Mouse (Mus musculus) kidney, embryonic 14.5 days (tissue): ENCODE results near the gene Phyh. TPM values are rescaled to one million over a fixed set of nuclear protein-coding genes. Genes with fewer than 3 reads are reported as not detected.

ENCODE experiments used
- ATAC-seq: fragments of 200-750 bp; cut with Nextera tagmentation; 2 replicates; pipeline ENCODE4 v1.8.0; 2017; ENCODE audit warnings: moderate number of reproducible peaks, mild to moderate bottlenecking, moderate TSS enrichment, moderate library complexity; ENCODE audit not compliant: low FRiP score, low TSS enrichment
- H3K27ac ChIP-seq: fragments of 300-500 bp; sonication (generic); 2 replicates; pipeline ENCODE4 v1.5.1; 2014; ENCODE audit warnings: low read depth, mild to moderate bottlenecking, low read length, moderate library complexity, mixed read lengths
- H3K27me3 ChIP-seq: fragments of 300-500 bp; sonication (generic); 2 replicates; pipeline ENCODE4 v1.6.1; 2014; ENCODE audit warnings: mild to moderate bottlenecking, low read length; ENCODE audit not compliant: control insufficient read depth, insufficient read depth
- H3K36me3 ChIP-seq: fragments of 300-500 bp; sonication (generic); 2 replicates; pipeline ENCODE4 v1.6.1; 2014; ENCODE audit warnings: low read length, mixed read lengths; ENCODE audit not compliant: control insufficient read depth, insufficient read depth
- H3K4me1 ChIP-seq: fragments of 300-500 bp; sonication (generic); 2 replicates; pipeline ENCODE4 v1.6.1; 2014; ENCODE audit warnings: low read length, mixed read lengths; ENCODE audit not compliant: control insufficient read depth, insufficient read depth
- H3K4me2 ChIP-seq: fragments of 300-500 bp; sonication (generic); replicated peaks from 2 replicates; pipeline ENCODE4 v1.6.1; 2014; ENCODE audit warnings: low read depth, mild to moderate bottlenecking, low read length
- H3K4me3 ChIP-seq: fragments of 300-500 bp; sonication (generic); 2 replicates; pipeline ENCODE4 v1.5.1; 2014; ENCODE audit warnings: mild to moderate bottlenecking, low read length
- H3K9ac ChIP-seq: fragments of 300-500 bp; sonication (generic); 2 replicates; pipeline ENCODE4 v1.6.1; 2014; ENCODE audit warnings: low read depth, mild to moderate bottlenecking, low read length, moderate library complexity
- H3K9me3 ChIP-seq: fragments of 300-500 bp; sonication (generic); 2 replicates; pipeline ENCODE4 v1.6.1; 2016; ENCODE audit warnings: low read length; ENCODE audit not compliant: control insufficient read depth
- WGBS: fragments of 180-500 bp; shearing (Covaris S2); extraction: QIAGEN DNeasy Blood & Tissue Kit; methylation state at CpG from one replicate; pipeline ENCODE4 v1.1.7; 2014; 5-methylcytosine and 5-hydroxymethylcytosine counted together
- polyA plus RNA-seq: library from polyadenylated mRNA; unstranded; fragments of >200 nt; fragmentation: Nextera tagmentation; extraction: Ambion mirVana; gene quantifications from 2 replicates; pipeline ENCODE4 v1.2.1, GENCODE M21; 2014

Phyh gene
- 36.8 and 43.4 TPM in 2 replicates for polyA plus RNA-seq

DNA sequence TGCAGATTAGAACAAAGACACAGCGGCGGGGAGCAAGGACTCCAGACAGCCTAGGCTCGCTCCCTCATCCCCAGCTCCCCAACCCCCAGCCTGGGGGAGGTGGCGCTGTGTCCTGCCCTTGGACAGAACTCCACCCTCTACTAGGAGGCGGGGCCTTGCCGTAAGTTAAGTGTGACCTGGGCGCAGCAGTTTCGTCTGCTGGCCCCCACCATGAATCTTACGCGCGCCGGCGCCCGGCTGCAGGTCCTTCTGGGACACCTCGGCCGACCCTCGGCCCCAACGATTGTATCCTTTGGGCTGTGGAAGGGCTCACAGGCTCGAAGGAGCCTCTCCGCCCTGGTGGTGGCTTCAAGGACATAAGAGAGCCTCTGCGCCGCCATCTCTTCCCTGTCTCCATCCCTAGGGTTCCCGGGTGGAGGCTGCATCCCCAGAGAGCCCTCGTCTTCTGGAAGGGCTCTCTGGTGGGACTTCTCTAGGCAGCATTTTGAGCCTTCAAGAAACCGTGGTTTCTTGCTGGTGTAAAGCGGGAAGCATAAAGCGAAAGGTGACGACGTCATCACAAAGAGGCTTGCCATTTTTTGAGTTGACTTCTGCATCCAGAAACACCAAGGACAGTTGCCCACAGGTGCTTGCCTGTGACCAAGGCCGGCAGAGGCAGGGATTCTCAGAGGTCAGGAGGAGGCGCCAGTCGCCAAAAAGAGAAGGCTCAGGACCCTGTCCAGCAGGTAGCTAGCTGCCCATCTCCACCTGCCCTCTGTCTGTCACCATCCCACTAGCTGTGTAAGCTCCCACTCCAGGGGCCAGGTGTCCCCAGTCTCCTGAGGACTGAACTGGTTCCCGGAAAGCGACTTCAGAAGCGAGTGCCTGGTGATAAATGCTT, at the start of gene Phyh:
Phyh (plus strand) TSS at position 160 of the 880 bp plus-strand sequence.
- H3K4me2 ChIP-seq = peak within 1 kb of the TSS; percentile 85
- H3K9me3 ChIP-seq = no peaks in the 10 kb centered on the region
- H3K36me3 ChIP-seq = no peaks in the 10 kb centered on the region
- peak; percentile 98 for ATAC-seq
- H3K27me3 ChIP-seq = no peaks in the 10 kb centered on the region
- H3K4me3 ChIP-seq = peak within 1 kb of the TSS; percentile 61
- peaks cover 6% of the 10 kb centered on the region; the same call in 1 of the 2 replicates for H3K4me1 ChIP-seq
- H3K27ac ChIP-seq = peak within 1 kb of the TSS; percentile 57; the same call in 1 of the 2 replicates
- H3K9ac ChIP-seq = peak within 1 kb of the TSS; percentile 74
- WGBS = 7% methylated on average over 35 of the region's 35 CpGs

DNA sequence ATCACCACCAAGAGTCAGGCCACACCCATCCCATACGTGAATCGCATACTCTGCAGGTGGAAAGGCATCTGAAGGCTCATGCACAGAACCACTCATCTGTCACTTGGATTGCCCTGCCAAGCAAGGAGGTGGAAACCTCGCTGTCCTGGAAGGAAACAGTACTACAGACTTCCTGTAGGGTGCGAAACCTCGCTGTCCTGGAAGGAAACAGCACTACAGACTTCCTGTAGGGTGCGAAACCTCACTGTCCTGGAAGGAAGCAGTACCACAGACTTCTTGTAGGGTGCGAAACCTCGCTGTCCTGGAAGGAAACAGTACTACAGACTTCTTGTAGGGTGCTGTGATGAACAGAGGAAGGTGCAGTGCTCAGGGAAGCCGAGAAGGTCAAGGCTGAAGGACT, 46.1 kb upstream of the Phyh start:
- Histone ChIP-seq H3K27ac (no peak overlapping the region), H3K9ac (no peak overlapping the region), H3K4me3 (no peak overlapping the region), H3K4me2 (no peak overlapping the region), H3K9me3 (no peaks in the 10 kb centered on the region), H3K27me3 (no peaks in the 10 kb centered on the region), H3K4me1 (no peaks in the 10 kb centered on the region), H3K36me3 (no peaks in the 10 kb centered on the region)
- no peak for ATAC-seq
- 74% methylated on average over 9 of the region's 9 CpGs for WGBS

DNA sequence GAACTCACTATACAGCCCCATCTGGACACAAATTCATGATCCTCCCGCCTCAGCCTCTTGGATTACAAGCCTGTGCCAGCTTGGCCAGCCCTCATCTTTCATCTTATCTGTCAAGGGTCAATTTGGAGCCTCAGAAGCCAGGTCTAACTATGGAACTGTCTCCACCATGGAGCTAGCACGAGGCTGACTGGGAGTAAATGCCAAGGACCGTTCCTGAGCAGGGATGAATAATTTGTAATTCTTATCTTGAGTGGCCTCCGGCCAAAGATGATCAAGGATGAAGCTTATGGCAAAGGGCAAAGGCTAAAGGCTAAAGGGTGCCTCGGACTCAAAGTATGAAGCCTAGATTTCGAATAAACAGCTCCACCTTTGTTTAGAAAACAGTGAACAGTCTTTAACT, 45.5 kb upstream of the Phyh start:
- no peak overlapping the region for H3K27ac ChIP-seq
- no peak overlapping the region for H3K9ac ChIP-seq
- WGBS = 74% methylated on average over 6 of the region's 6 CpGs
- H3K9me3 ChIP-seq = no peaks in the 10 kb centered on the region
- no peak for ATAC-seq
- no peaks in the 10 kb centered on the region for H3K4me1 ChIP-seq
- no peaks in the 10 kb centered on the region for H3K36me3 ChIP-seq
- H3K4me2 ChIP-seq = no peak overlapping the region
- H3K4me3 ChIP-seq = no peak overlapping the region
- no peaks in the 10 kb centered on the region for H3K27me3 ChIP-seq

DNA sequence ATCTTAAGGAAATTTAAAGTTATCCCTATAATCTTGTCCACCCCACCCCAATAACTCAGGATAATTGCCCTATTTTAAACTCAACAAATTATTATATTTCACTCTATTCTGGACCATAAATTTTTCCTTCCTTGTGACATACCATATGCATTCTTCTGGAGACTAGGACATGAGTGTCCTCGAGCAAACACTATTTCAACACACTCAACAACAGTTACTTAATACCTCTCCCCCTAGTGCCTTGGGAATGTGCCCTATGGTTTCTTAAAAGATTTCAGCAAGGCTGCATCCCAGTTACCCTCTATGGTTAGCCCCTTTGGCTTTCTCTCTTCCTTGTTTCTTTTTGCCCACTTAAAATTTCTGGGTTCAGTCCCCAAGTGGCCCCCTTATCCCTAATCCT, 43.7 kb upstream of the Phyh start:
- H3K4me2 ChIP-seq = no peak overlapping the region
- H3K9ac ChIP-seq = no peak overlapping the region
- H3K27ac ChIP-seq = no peak overlapping the region
- no peaks in the 10 kb centered on the region for H3K9me3 ChIP-seq
- H3K27me3 ChIP-seq = no peaks in the 10 kb centered on the region
- H3K4me1 ChIP-seq = 0 out of 2 replicates have a peak, but pooled peaks cover 4% of the 10 kb centered on the region
- ATAC-seq = no peak
- WGBS = 30% methylated on average over 1 of the region's 1 CpGs
- no peak overlapping the region for H3K4me3 ChIP-seq
- no peaks in the 10 kb centered on the region for H3K36me3 ChIP-seq

DNA sequence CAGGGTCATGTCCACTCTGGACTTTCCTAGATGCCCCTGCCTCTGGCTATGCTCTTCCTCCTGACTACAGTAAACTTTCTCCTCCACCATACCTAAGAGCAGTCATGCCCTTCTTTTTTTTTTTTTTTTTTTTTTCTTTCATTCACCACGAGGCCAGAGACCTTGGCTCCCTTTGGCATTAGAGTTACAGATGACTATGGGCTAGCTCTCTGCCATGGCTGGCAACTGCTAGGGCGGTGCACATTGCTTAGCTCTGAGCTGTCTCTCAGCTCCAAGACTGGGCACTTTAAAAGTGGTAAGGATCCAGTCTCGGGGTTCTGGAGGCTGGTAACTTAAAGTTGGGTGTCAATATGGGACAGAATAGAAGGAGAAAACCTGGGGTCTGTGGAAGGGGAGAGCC, 42.7 kb upstream of the Phyh start:
- H3K27ac ChIP-seq = no peak overlapping the region
- no peak overlapping the region for H3K4me3 ChIP-seq
- ATAC-seq = no peak
- 66% methylated on average over 3 of the region's 3 CpGs for WGBS
- no peak overlapping the region for H3K4me2 ChIP-seq
- no peaks in the 10 kb centered on the region for H3K27me3 ChIP-seq
- no peak overlapping the region for H3K9ac ChIP-seq
- H3K9me3 ChIP-seq = no peaks in the 10 kb centered on the region
- H3K36me3 ChIP-seq = no peaks in the 10 kb centered on the region
- peaks cover 11% of the 10 kb centered on the region for H3K4me1 ChIP-seq

DNA sequence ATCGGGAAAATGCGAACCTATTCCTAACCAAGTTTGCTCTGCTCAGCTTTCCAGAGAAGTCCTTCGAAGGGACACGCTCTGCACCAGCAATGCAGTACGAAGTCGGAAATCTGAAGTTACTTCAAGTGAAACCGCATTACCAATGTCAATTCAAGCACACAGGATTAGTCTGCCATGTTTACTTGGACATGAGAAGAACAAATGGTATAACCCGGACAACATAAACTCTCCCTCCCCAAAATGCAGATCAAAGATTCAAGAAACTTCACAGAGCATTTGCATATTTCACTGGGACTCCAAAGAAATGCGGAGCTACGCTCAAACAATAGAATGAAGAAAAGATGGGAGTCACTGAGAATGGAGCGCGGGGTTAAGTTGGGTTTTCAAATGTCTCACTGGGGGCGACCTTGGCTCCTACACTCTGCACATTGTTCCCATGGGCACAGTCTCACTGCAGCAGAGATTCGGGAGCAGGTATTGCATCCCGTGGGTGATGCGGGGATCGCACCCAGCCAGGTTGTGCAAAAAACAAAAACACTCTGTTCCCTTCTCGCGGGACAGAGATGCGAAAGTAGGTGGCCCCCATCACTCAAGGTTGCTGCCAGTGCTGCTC, 38.0 kb upstream of the Phyh start:
- Histone ChIP-seq H3K4me2 (peak overlapping the region; percentile 68), H3K4me3 (peak overlapping the region; percentile 92), H3K4me1 (peaks cover 18% of the 10 kb centered on the region), H3K9ac (peak overlapping the region; percentile 99), H3K27me3 (no peaks in the 10 kb centered on the region), H3K27ac (peak overlapping the region; percentile 100), H3K9me3 (no peaks in the 10 kb centered on the region), H3K36me3 (peaks cover 10% of the 10 kb centered on the region)
- ATAC-seq = peak; percentile 33
- 3% methylated on average over 20 of the region's 20 CpGs for WGBS

DNA sequence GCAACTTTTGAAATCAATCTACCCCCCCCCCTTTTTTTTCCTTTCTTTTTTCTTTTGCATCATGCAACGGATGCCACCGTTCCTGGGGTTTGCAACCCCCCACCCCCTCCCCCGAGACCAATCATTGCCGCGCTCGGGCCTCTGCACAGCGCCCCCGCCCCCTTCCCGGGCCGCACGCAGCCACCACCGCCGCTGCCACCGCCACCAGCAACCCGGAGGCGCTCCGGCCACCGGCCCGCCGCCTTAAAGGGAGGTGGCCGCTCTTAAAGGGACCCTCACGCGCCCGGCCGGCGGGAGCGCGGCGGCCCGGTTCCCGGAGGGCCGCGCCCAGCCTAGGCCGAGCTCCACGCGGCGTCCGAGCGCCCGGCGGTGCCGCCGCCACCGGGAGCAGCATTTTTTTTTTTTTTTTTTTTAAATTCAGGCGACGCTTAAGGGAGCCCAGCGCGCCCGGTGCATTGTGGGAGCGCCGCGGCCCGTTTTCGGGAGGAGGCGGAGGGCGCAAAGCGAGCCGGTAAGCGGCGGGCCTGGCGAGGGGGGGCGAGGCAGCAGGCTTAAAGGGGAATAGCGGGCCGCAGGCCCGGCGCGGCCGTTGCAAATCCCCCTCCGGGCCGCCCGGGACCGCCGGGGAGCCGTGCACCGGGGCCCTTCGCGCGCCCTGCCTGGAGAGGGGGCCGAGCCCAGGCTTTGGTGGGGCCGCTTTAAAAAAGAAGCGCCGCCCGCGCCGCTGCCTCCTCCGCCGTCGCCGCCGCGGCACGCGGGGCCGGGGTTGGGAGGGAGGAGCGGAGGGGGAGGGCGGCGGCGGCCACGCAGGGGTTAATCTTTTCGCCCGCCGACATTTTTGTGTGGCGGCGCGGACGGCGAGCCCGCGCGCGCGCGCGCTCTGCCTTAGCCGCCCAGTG, 37.2 kb upstream of the Phyh start, which contains the start of gene Sephs1:
Sephs1 (plus strand) TSS at position 215 of the 899 bp plus-strand sequence.
- no peaks in the 10 kb centered on the region for H3K9me3 ChIP-seq
- H3K27ac ChIP-seq = peak within 1 kb of the TSS; percentile 100
- H3K4me2 ChIP-seq = peak within 1 kb of the TSS; percentile 68
- peaks cover 18% of the 10 kb centered on the region for H3K4me1 ChIP-seq
- ATAC-seq = peak; percentile 79
- H3K4me3 ChIP-seq = peak within 1 kb of the TSS; percentile 92
- H3K27me3 ChIP-seq = no peaks in the 10 kb centered on the region
- H3K9ac ChIP-seq = peak within 1 kb of the TSS; percentile 99
- peaks cover 17% of the 10 kb centered on the region for H3K36me3 ChIP-seq
- under 1% methylated on average over 74 of the region's 115 CpGs for WGBS

DNA sequence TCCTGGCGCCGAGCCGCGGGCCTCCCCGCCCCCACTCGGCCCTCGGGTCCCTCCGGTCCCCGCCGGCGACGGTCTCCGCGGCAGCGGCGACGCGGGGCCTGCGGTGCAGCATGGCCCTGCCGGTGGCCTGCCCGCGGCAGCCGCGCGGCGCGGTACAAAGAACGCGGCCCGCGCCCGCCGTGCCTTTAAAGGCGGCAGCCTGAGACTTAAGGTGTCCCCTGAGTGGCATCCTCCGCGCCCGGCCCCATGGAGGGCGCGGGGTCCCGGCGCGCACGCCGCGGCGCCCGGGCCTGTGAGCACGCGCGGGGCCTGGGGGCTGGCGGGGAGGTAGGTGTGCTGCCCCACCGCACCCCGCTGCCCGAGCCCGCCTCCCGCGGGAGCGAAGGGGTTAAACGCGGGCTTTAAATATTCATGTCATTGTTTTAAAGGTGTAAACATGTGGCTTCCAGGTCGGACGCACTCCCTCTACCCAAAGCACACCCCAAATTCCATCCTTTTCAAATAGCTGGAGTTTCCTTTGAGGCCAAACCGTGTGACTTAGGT, 36.5 kb upstream of the Phyh start:
- peaks cover 18% of the 10 kb centered on the region for H3K4me1 ChIP-seq
- peaks cover 25% of the 10 kb centered on the region for H3K36me3 ChIP-seq
- H3K4me3 ChIP-seq = peak overlapping the region; percentile 92
- peak; percentile 65 for ATAC-seq
- H3K9me3 ChIP-seq = no peaks in the 10 kb centered on the region
- under 1% methylated on average over 57 of the region's 63 CpGs for WGBS
- peak overlapping the region; percentile 100 for H3K27ac ChIP-seq
- peak overlapping the region; percentile 99 for H3K9ac ChIP-seq
- no peaks in the 10 kb centered on the region for H3K27me3 ChIP-seq
- H3K4me2 ChIP-seq = peak overlapping the region; percentile 68
